Mouse (Mus musculus) cerebellum, adult 9-11 months (tissue): ENCODE results near the gene A530016L24Rik.

ENCODE experiments used
- DNase-seq: peaks from one replicate; pipeline ENCODE4 v3.0.0; 2022

The A530016L24Rik gene

GRCm38 (mm10) chr12:112503003-112503771, 13.9 kb downstream of the A530016L24Rik start:
- no peak for DNase-seq

- no peak for DNase-seq
Observed at GRCm38 (mm10) chr12:112506267-112506666, 17.0 kb downstream of the A530016L24Rik start.

GRCm38 (mm10) chr12:112507264-112507663, 18.0 kb downstream of the A530016L24Rik start:
- no peak for DNase-seq

- no peak for DNase-seq
Observed at GRCm38 (mm10) chr12:112507984-112508383, 18.7 kb downstream of the A530016L24Rik start.

- DNase-seq: no peak
Observed at GRCm38 (mm10) chr12:112510365-112510732, 21.1 kb downstream of the A530016L24Rik start.

GRCm38 (mm10) chr12:112510733-112511372, 21.6 kb downstream of the A530016L24Rik start:
- DNase-seq: no peak

GRCm38 (mm10) chr12:112514897-112515296, 25.6 kb downstream of the A530016L24Rik start:
- DNase-seq: no peak

- no peak for DNase-seq
Observed at GRCm38 (mm10) chr12:112516697-112517337, 27.6 kb downstream of the A530016L24Rik start, which contains the start of gene Tmem179. TSS of gene Tmem179 (minus strand) at chr12:112516747.

- no peak for DNase-seq
Observed at GRCm38 (mm10) chr12:112518105-112518504, 28.9 kb downstream of the A530016L24Rik start.

GRCm38 (mm10) chr12:112533758-112534157, 44.5 kb downstream of the A530016L24Rik start:
- no peak for DNase-seq

GRCm38 (mm10) chr12:112537233-112537632, 48.0 kb downstream of the A530016L24Rik start:
- DNase-seq: no peak

- no peak for DNase-seq
Observed at GRCm38 (mm10) chr12:112538356-112538755, 49.1 kb downstream of the A530016L24Rik start.

GRCm38 (mm10) chr12:112539466-112539965, 50.3 kb downstream of the A530016L24Rik start:
- no peak for DNase-seq

GRCm38 (mm10) chr12:112540321-112540720, 51.1 kb downstream of the A530016L24Rik start:
- no peak for DNase-seq

- no peak for DNase-seq
Observed at GRCm38 (mm10) chr12:112541483-112542091, 52.3 kb downstream of the A530016L24Rik start.

- no peak for DNase-seq
Observed at GRCm38 (mm10) chr12:112542257-112542919, 53.1 kb downstream of the A530016L24Rik start.

- DNase-seq: peak; percentile 73
Observed at GRCm38 (mm10) chr12:112542920-112543300, 53.7 kb downstream of the A530016L24Rik start.

- DNase-seq: no peak
Observed at GRCm38 (mm10) chr12:112543941-112544340, 54.7 kb downstream of the A530016L24Rik start.

- DNase-seq: no peak
Observed at GRCm38 (mm10) chr12:112544946-112545701, 55.9 kb downstream of the A530016L24Rik start.

GRCm38 (mm10) chr12:112546110-112546509, 56.9 kb downstream of the A530016L24Rik start:
- no peak for DNase-seq

- DNase-seq: no peak
Observed at GRCm38 (mm10) chr12:112549287-112549686, 60.0 kb downstream of the A530016L24Rik start.
